Mouse (Mus musculus) ES-E14 (cell line): Measurements from ENCODE around the gene Tmem98. TPM values are rescaled to one million over a fixed set of nuclear protein-coding genes. Genes with fewer than 3 reads are reported as not detected.

Experiments
- DNase-seq: peaks from one replicate; pipeline ENCODE4 v3.0.0-alpha.2; 2013; ENCODE audit warnings: low read depth, low spot score
- H3K27ac ChIP-seq: 2 replicates; pipeline ENCODE4 v1.5.1; 2012; ENCODE audit warnings: low read depth, mild to moderate bottlenecking, low read length, moderate library complexity, mixed read lengths; ENCODE audit not compliant: poor library complexity, insufficient read depth, severe bottlenecking
- H3K36me3 ChIP-seq: 2 replicates; pipeline ENCODE4 v1.6.1; 2012; ENCODE audit warnings: mild to moderate bottlenecking, low read length, moderate library complexity, mixed read lengths; ENCODE audit not compliant: control insufficient read depth, poor library complexity, insufficient read depth, severe bottlenecking
- H3K4me1 ChIP-seq, 2 experiments: fragments of 150-350 bp in 1 of 2; sonication (generic) in 1 of 2; 2 replicates each; pipeline ENCODE4 v1.6.1; 2012; ENCODE audit warnings: low read length in 2 of 2, mild to moderate bottlenecking in 1 of 2, mixed read lengths in 1 of 2; ENCODE audit not compliant: control insufficient read depth in 2 of 2, insufficient read depth in 2 of 2, poor library complexity in 1 of 2
- H3K4me3 ChIP-seq, 2 experiments: fragments of 150-350 bp in 1 of 2; sonication (generic) in 1 of 2; 2 replicates each; pipeline ENCODE4 v1.5.1; 2012; ENCODE audit warnings: low read length in 2 of 2, low read depth in 1 of 2, mild to moderate bottlenecking in 1 of 2, mixed read lengths in 1 of 2; ENCODE audit not compliant: insufficient read depth in 1 of 2, poor library complexity in 1 of 2, severe bottlenecking in 1 of 2
- H3K9ac ChIP-seq: 2 replicates; pipeline ENCODE4 v1.6.1; 2012; ENCODE audit warnings: low read depth, mild to moderate bottlenecking, low read length, mixed read lengths; ENCODE audit not compliant: poor library complexity, insufficient read depth, severe bottlenecking
- H3K9me3 ChIP-seq: fragments of 150-350 bp; sonication (generic); 2 replicates; pipeline ENCODE4 v1.6.1; 2012; ENCODE audit warnings: low read depth, mild to moderate bottlenecking, low read length; ENCODE audit not compliant: control insufficient read depth, insufficient read depth
- CHD2 ChIP-seq: IDR thresholded peaks from 2 replicates; pipeline ENCODE4 v1.6.1; 2014; ENCODE audit warnings: mild to moderate bottlenecking, low read depth, low read length, inconsistent platforms
- HCFC1 ChIP-seq: IDR thresholded peaks from 2 replicates; pipeline ENCODE4 v1.6.1; 2012; ENCODE audit warnings: low read length, inconsistent platforms, borderline replicate concordance; ENCODE audit not compliant: insufficient read depth
- MAFK ChIP-seq: IDR thresholded peaks from 2 replicates; pipeline ENCODE4 v1.6.1; 2014; ENCODE audit warnings: mild to moderate bottlenecking, low read depth, low read length, inconsistent platforms; ENCODE audit not compliant: insufficient read depth
- ZC3H11A ChIP-seq: IDR thresholded peaks from 2 replicates; pipeline ENCODE4 v1.6.1; 2012; ENCODE audit warnings: low read depth, mild to moderate bottlenecking, inconsistent platforms, low read length, borderline replicate concordance
- ZNF384 ChIP-seq: IDR thresholded peaks from 2 replicates; pipeline ENCODE4 v1.6.1; 2012; ENCODE audit warnings: low read depth, low read length, inconsistent platforms
- in situ Hi-C, 2 experiments: fragments of 600-800 bp; cut with MboI; formaldehyde crosslinking; loops; one replicate each; pipeline ENCODE4 v1.15.1; 2025; ENCODE audit warnings: low sequenced_read_pairs in 2 of 2, inconsistent platforms in 1 of 2; ENCODE audit not compliant: unreplicated experiment in 2 of 2
- total RNA-seq: library from RNA; depleted of rRNA; stranded (reverse); fragments of 300-350 nt; gene quantifications from 2 replicates; pipeline ENCODE4 v1.2.3, GENCODE M21; 2012; rRNA removed

Tmem98 gene
- 12.1 and 18.0 TPM in 2 replicates for total RNA-seq

GRCm38 (mm10) chr11:80809993-80810821, at the start of gene Tmem98:
Tmem98 (plus strand) TSS chr11:80810175.
- no peak within 1 kb of the TSS for H3K27ac ChIP-seq

GRCm38 (mm10) chr11:80761285-80761974, 48.5 kb upstream of the Tmem98 start:
- in situ Hi-C loops = no loop called here
- Histone ChIP-seq H3K9ac (no peak overlapping the region), H3K36me3 (no peaks in the 10 kb centered on the region), H3K4me1 (no peaks in the 10 kb centered on the region), H3K27ac (no peak overlapping the region), H3K9me3 (no peaks in the 10 kb centered on the region), H3K4me3 (no peak overlapping the region)
- TF ChIP-seq MAFK (no peak), ZC3H11A (no peak), HCFC1 (no peak), CHD2 (no peak), ZNF384 (no peak)
- no peak for DNase-seq

More at GRCm38 (mm10) chr11:80809993-80810821, at the start of gene Tmem98:
- peaks cover 0 to 21% of the 10 kb centered on the region in 2 experiments; a peak in 2 of 4 replicates for H3K4me1 ChIP-seq
- peak within 1 kb of the TSS; percentile 61 to 72 for H3K4me3 ChIP-seq
- DNase-seq = no peak
- H3K9me3 ChIP-seq = no peaks in the 10 kb centered on the region
- in situ Hi-C loops = no loop called here
- no peak for TF ChIP-seq ZNF384
- TF ChIP-seq HCFC1 = no peak
- no peak for TF ChIP-seq MAFK
- no peak for TF ChIP-seq CHD2
- no peak for TF ChIP-seq ZC3H11A
- peak within 1 kb of the TSS; percentile 77 for H3K9ac ChIP-seq
- H3K36me3 ChIP-seq = no peaks in the 10 kb centered on the region; the same call in 1 of the 2 replicates

- TF ChIP-seq CHD2 = no peak
- TF ChIP-seq ZC3H11A = no peak
- no peaks in the 10 kb centered on the region for H3K36me3 ChIP-seq
- no peak overlapping the region for H3K4me3 ChIP-seq
- in situ Hi-C loops = no loop called here
- no peaks in the 10 kb centered on the region for H3K9me3 ChIP-seq
- no peaks in the 10 kb centered on the region for H3K4me1 ChIP-seq
- H3K9ac ChIP-seq = no peak overlapping the region
- DNase-seq = no peak
- no peak overlapping the region for H3K27ac ChIP-seq
Measured at GRCm38 (mm10) chr11:80762066-80762465, 47.9 kb upstream of the Tmem98 start.

- in situ Hi-C loops = no loop called here
- no peak for DNase-seq
- no peaks in the 10 kb centered on the region for H3K9me3 ChIP-seq
- no peak overlapping the region for H3K4me3 ChIP-seq
- TF ChIP-seq ZC3H11A = no peak
- TF ChIP-seq CHD2 = no peak
- no peak for TF ChIP-seq ZNF384
- TF ChIP-seq HCFC1 = no peak
- TF ChIP-seq MAFK = no peak
- H3K4me1 ChIP-seq = no peaks in the 10 kb centered on the region
- no peaks in the 10 kb centered on the region for H3K36me3 ChIP-seq
- no peak overlapping the region for H3K9ac ChIP-seq
- H3K27ac ChIP-seq = no peak overlapping the region
Measured at GRCm38 (mm10) chr11:80766068-80766467, 43.9 kb upstream of the Tmem98 start.
